Mouse (Mus musculus) C2C12 (cell line): Measurements from ENCODE around the gene E030018B13Rik.

Source experiments
- CEBPB ChIP-seq: IDR thresholded peaks from one replicate; pipeline ENCODE4 v1.6.1; 2011; ENCODE audit warnings: low read depth, mild to moderate bottlenecking, control low read depth, moderate library complexity
- CTCF ChIP-seq: IDR thresholded peaks from one replicate; pipeline ENCODE4 v1.5.1; 2011; ENCODE audit not compliant: control insufficient read depth, insufficient read depth, insufficient read length
- MAX ChIP-seq: IDR thresholded peaks from one replicate; pipeline ENCODE4 v1.6.1; 2011; ENCODE audit warnings: mild to moderate bottlenecking, control low read depth
- MYOG ChIP-seq: IDR thresholded peaks from one replicate; pipeline ENCODE4 v1.6.1; 2011; ENCODE audit not compliant: control insufficient read depth, insufficient read length; ENCODE audit errors: extremely low read depth
- USF1 ChIP-seq: IDR thresholded peaks from one replicate; pipeline ENCODE4 v1.6.1; 2011; ENCODE audit warnings: low read depth, mild to moderate bottlenecking, control low read depth, moderate library complexity

- TF ChIP-seq CTCF (no peak), USF1 (no peak), MAX (no peak), MYOG (no peak), CEBPB (no peak)
Observed at GRCm38 (mm10) chr7:63876640-63877039, 40.0 kb upstream of the E030018B13Rik start.
